Mouse (Mus musculus): ENCODE measurements around the gene R3hdm1.

GRCm38 (mm10) chr1:128060655-128061344, 42.3 kb upstream of the R3hdm1 start:
- no peak for TF ChIP-seq GABPA (IDR thresholded peaks at IDR 0.05; ENCODE audit: low read depth, low read length)
- no peak for TF ChIP-seq MAX (IDR thresholded peaks at IDR 0.05; ENCODE audit: low read length)
- no peak for TF ChIP-seq MYB (IDR thresholded peaks at IDR 0.05; ENCODE audit: low read depth, low read length)
- TF ChIP-seq CTCF (IDR thresholded peaks at IDR 0.05 in 2 of 3, conservative IDR thresholded peaks at IDR 0.05 in 1 of 3; ENCODE audit: control insufficient read depth in 1 of 3, insufficient read depth in 1 of 3, low read depth in 2 of 3, low read length in 3 of 3, poor library complexity in 1 of 3, severe bottlenecking in 1 of 3), result no peak
- TF ChIP-seq SIN3A (IDR thresholded peaks at IDR 0.05; ENCODE audit: low read length), result no peak
- TF ChIP-seq EP300 (IDR thresholded peaks at IDR 0.05; ENCODE audit: low read depth in 1 of 2, low read length in 2 of 2), result no peak
- no peak for TF ChIP-seq POLR2A (IDR thresholded peaks at IDR 0.05; ENCODE audit: control insufficient read depth in 1 of 2, insufficient read depth in 1 of 2, low read depth in 1 of 2, low read length in 2 of 2, poor library complexity in 1 of 2)
- no peak for TF ChIP-seq BHLHE40 (IDR thresholded peaks at IDR 0.05; ENCODE audit: borderline replicate concordance, low read depth, low read length)
